Mouse (Mus musculus): Measurements from ENCODE around the gene Anxa3. TPM values are rescaled to one million over a fixed set of nuclear protein-coding genes. Genes with fewer than 3 reads are reported as not detected.

The Anxa3 gene
- polyA plus RNA-seq, 1 experiment, result 93.3 TPM

GRCm38 (mm10) chr5:96824769-96825327 lies 31.7 kb downstream of the Anxa3 start:
- Histone ChIP-seq H3ac (ENCODE audit: control insufficient read depth, insufficient read length) (no peak overlapping the region), H3K4me2 (ENCODE audit: low read depth) (no peak overlapping the region), H3K27me3 (ENCODE audit: control insufficient read depth, insufficient read depth, insufficient read length) (no peaks in the 10 kb centered on the region), H3K79me2 (ENCODE audit: control insufficient read depth, insufficient read depth) (no peaks in the 10 kb centered on the region), H3K4me3 (no peak overlapping the region), H3K36me3 (ENCODE audit: control insufficient read depth, insufficient read depth) (peaks cover 60% of the 10 kb centered on the region)
- no peak for TF ChIP-seq POLR2A (IDR thresholded peaks at IDR 0.05; ENCODE audit: insufficient read length, low read depth)
- TF ChIP-seq USF1 (IDR thresholded peaks at IDR 0.05; ENCODE audit: low read depth), result no peak
- no peak for TF ChIP-seq POLR2AphosphoS2 (IDR thresholded peaks at IDR 0.05; ENCODE audit: insufficient read length, low read depth)
- no peak for TF ChIP-seq TCF3 (IDR thresholded peaks at IDR 0.05; ENCODE audit: insufficient read length, low read depth)
- TF ChIP-seq MYOG (IDR thresholded peaks at IDR 0.05; ENCODE audit: control insufficient read depth in 1 of 3, insufficient read depth in 1 of 3, insufficient read length in 2 of 3, low read depth in 2 of 3), result no peak
- TF ChIP-seq SRF (IDR thresholded peaks at IDR 0.05; ENCODE audit: control insufficient read depth, insufficient read length, low read depth), result no peak
- no peak for TF ChIP-seq E2F4 (IDR thresholded peaks at IDR 0.05; ENCODE audit: insufficient read depth)
- TF ChIP-seq MYOD1 (IDR thresholded peaks at IDR 0.05; ENCODE audit: control insufficient read depth in 1 of 3, insufficient read length in 2 of 3, low read depth in 2 of 3), result no peak
- TF ChIP-seq CEBPB (IDR thresholded peaks at IDR 0.05; ENCODE audit: insufficient read depth, poor library complexity, severe bottlenecking), result no peak
- TF ChIP-seq TCF12 (IDR thresholded peaks at IDR 0.05; ENCODE audit: insufficient read depth, poor library complexity, severe bottlenecking), result no peak

DNA sequence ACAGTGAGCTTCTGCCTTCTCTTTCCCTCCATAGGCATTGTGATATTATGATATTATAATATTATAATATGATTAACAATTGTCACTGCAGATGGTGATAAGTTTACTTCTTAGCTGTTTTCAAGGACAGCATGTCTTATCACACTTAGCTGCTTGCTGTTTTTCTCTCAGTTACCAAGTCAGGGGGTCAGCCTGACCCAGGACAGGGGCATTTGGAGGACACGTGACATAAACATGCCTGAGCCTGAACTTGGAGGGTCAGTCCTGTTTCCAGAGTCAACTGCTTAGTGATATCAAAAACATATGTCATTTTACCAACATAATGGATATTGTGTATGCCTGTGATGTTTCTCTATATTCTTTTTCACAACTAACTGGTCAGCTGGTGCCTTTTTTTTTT lies 34.0 kb downstream of the Anxa3 start:
- peaks cover 66% of the 10 kb centered on the region for H3K36me3 ChIP-seq (ENCODE audit: control insufficient read depth, insufficient read depth)
- H3K4me2 ChIP-seq (ENCODE audit: low read depth), result no peak overlapping the region
- no peak overlapping the region for H3ac ChIP-seq (ENCODE audit: control insufficient read depth, insufficient read length)
- H3K27me3 ChIP-seq (ENCODE audit: control insufficient read depth, insufficient read depth, insufficient read length), result no peaks in the 10 kb centered on the region
- TF ChIP-seq SRF (IDR thresholded peaks at IDR 0.05; ENCODE audit: control insufficient read depth, insufficient read length, low read depth) (no peak), REST (IDR thresholded peaks at IDR 0.05; ENCODE audit: insufficient read depth, insufficient read length) (no peak), E2F4 (IDR thresholded peaks at IDR 0.05; ENCODE audit: insufficient read depth) (no peak), MAX (IDR thresholded peaks at IDR 0.05; ENCODE audit: low read depth) (no peak), MYOG (IDR thresholded peaks at IDR 0.05; ENCODE audit: control insufficient read depth in 1 of 3, insufficient read depth in 1 of 3, insufficient read length in 2 of 3, low read depth in 2 of 3) (no peak), MYOD1 (IDR thresholded peaks at IDR 0.05; ENCODE audit: control insufficient read depth in 1 of 3, insufficient read length in 2 of 3, low read depth in 2 of 3) (no peak), POLR2A (IDR thresholded peaks at IDR 0.05; ENCODE audit: insufficient read length, low read depth) (no peak)
- no peaks in the 10 kb centered on the region for H3K79me2 ChIP-seq (ENCODE audit: control insufficient read depth, insufficient read depth)
- no peak overlapping the region for H3K4me3 ChIP-seq

GRCm38 (mm10) chr5:96834338-96834737 lies 41.2 kb downstream of the Anxa3 start:
- Histone ChIP-seq H3K36me3 (ENCODE audit: control insufficient read depth, insufficient read depth) (peaks cover 67% of the 10 kb centered on the region), H3K27me3 (ENCODE audit: control insufficient read depth, insufficient read depth, insufficient read length) (no peaks in the 10 kb centered on the region), H3K79me2 (ENCODE audit: control insufficient read depth, insufficient read depth) (no peaks in the 10 kb centered on the region), H3ac (ENCODE audit: control insufficient read depth, insufficient read length) (no peak overlapping the region), H3K4me2 (ENCODE audit: low read depth) (no peak overlapping the region), H3K4me3 (no peak overlapping the region)
- TF ChIP-seq E2F4 (IDR thresholded peaks at IDR 0.05; ENCODE audit: insufficient read depth) (no peak), MAX (IDR thresholded peaks at IDR 0.05; ENCODE audit: low read depth) (no peak), POLR2AphosphoS2 (IDR thresholded peaks at IDR 0.05; ENCODE audit: insufficient read length, low read depth) (no peak), CEBPB (IDR thresholded peaks at IDR 0.05; ENCODE audit: insufficient read depth, poor library complexity, severe bottlenecking) (peak; percentile 58; the same call in 1 of the 2 replicates), TCF3 (IDR thresholded peaks at IDR 0.05; ENCODE audit: insufficient read length, low read depth) (no peak), USF1 (IDR thresholded peaks at IDR 0.05; ENCODE audit: low read depth) (no peak), MYOG (IDR thresholded peaks at IDR 0.05; ENCODE audit: control insufficient read depth in 1 of 3, insufficient read depth in 1 of 3, insufficient read length in 2 of 3, low read depth in 2 of 3) (no peak)

- no peak overlapping the region for H3K4me3 ChIP-seq
- no peak overlapping the region for H3K4me2 ChIP-seq (ENCODE audit: low read depth)
- H3K36me3 ChIP-seq (ENCODE audit: control insufficient read depth, insufficient read depth), result peaks cover 16% of the 10 kb centered on the region
- H3K79me2 ChIP-seq (ENCODE audit: control insufficient read depth, insufficient read depth), result no peaks in the 10 kb centered on the region
- TF ChIP-seq POLR2AphosphoS2 (IDR thresholded peaks at IDR 0.05; ENCODE audit: insufficient read length, low read depth) (peak; percentile 53), USF1 (IDR thresholded peaks at IDR 0.05; ENCODE audit: low read depth) (no peak)
- H3K27me3 ChIP-seq (ENCODE audit: control insufficient read depth, insufficient read depth, insufficient read length), result no peaks in the 10 kb centered on the region
- H3ac ChIP-seq (ENCODE audit: control insufficient read depth, insufficient read length), result no peak overlapping the region
These were observed 54.8 kb downstream of the Anxa3 start for GRCm38 (mm10) chr5:96847986-96848385.

DNA sequence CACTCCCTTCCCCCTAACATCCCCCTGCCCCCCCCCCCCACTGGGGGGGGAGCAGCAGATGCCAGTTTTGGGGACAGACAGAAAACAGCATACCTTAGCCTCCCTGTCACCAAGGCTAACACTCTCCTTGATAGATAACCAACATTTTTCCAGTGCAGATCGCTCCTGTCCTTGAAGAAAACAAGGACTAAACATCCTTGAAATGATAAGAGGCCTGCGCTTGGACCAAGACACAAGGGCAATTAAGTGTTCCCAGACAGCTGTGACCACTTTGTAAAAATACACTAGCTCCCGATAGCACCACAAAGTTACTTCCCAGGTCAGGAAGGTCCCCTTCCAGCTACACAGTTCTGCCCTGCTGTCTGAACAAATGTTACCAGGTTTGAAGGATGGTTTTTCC lies 55.2 kb downstream of the Anxa3 start:
- Histone ChIP-seq H3K36me3 (ENCODE audit: control insufficient read depth, insufficient read depth) (peaks cover 16% of the 10 kb centered on the region), H3K4me3 (no peak overlapping the region), H3K79me2 (ENCODE audit: control insufficient read depth, insufficient read depth) (no peaks in the 10 kb centered on the region), H3ac (ENCODE audit: control insufficient read depth, insufficient read length) (no peak overlapping the region), H3K27me3 (ENCODE audit: control insufficient read depth, insufficient read depth, insufficient read length) (no peaks in the 10 kb centered on the region), H3K4me2 (ENCODE audit: low read depth) (no peak overlapping the region)
- no peak for TF ChIP-seq TCF3 (IDR thresholded peaks at IDR 0.05; ENCODE audit: insufficient read length, low read depth)
- no peak for TF ChIP-seq MAX (IDR thresholded peaks at IDR 0.05; ENCODE audit: low read depth)
- TF ChIP-seq SRF (IDR thresholded peaks at IDR 0.05; ENCODE audit: control insufficient read depth, insufficient read length, low read depth), result no peak
- TF ChIP-seq E2F4 (IDR thresholded peaks at IDR 0.05; ENCODE audit: insufficient read depth), result no peak
- no peak for TF ChIP-seq USF1 (IDR thresholded peaks at IDR 0.05; ENCODE audit: low read depth)
- TF ChIP-seq MYOG (IDR thresholded peaks at IDR 0.05; ENCODE audit: control insufficient read depth in 1 of 3, insufficient read depth in 1 of 3, insufficient read length in 2 of 3, low read depth in 2 of 3), result no peak
- TF ChIP-seq REST (IDR thresholded peaks at IDR 0.05; ENCODE audit: insufficient read depth, insufficient read length), result no peak
- no peak for TF ChIP-seq POLR2AphosphoS2 (IDR thresholded peaks at IDR 0.05; ENCODE audit: insufficient read length, low read depth)
- TF ChIP-seq POLR2A (IDR thresholded peaks at IDR 0.05; ENCODE audit: insufficient read length, low read depth), result no peak
- no peak for TF ChIP-seq CEBPB (IDR thresholded peaks at IDR 0.05; ENCODE audit: insufficient read depth, poor library complexity, severe bottlenecking)
- no peak for TF ChIP-seq TCF12 (IDR thresholded peaks at IDR 0.05; ENCODE audit: insufficient read depth, poor library complexity, severe bottlenecking)
- TF ChIP-seq MYOD1 (IDR thresholded peaks at IDR 0.05; ENCODE audit: control insufficient read depth in 1 of 3, insufficient read length in 2 of 3, low read depth in 2 of 3), result no peak
